Mouse (Mus musculus) cerebellum, adult 2 months (tissue): Measurements from ENCODE around the gene Fap. TPM values are rescaled to one million over a fixed set of nuclear protein-coding genes. Genes with fewer than 3 reads are reported as not detected.

Experiments
- DNase-seq, 2 experiments: peaks; one replicate each; pipeline ENCODE4 v3.0.0; 2021
- H3K27ac ChIP-seq: fragments of 200-500 bp; 2 replicates; pipeline ENCODE4 v1.5.1; 2012; ENCODE audit warnings: low read length, control low read depth, inconsistent platforms; ENCODE audit not compliant: insufficient read depth
- H3K27me3 ChIP-seq: fragments of 200-500 bp; 2 replicates; pipeline ENCODE4 v1.6.1; 2012; ENCODE audit warnings: inconsistent platforms, mild to moderate bottlenecking, low read length, moderate library complexity; ENCODE audit not compliant: control insufficient read depth, insufficient read depth
- H3K4me1 ChIP-seq: fragments of 200-500 bp; 2 replicates; pipeline ENCODE4 v1.6.1; 2011; ENCODE audit warnings: low read length; ENCODE audit not compliant: control insufficient read depth, insufficient read depth
- H3K4me3 ChIP-seq: fragments of 200-500 bp; replicated peaks from 2 replicates; pipeline ENCODE3; 2011; ENCODE audit warnings: mild to moderate bottlenecking, low read depth, low read length, control low read depth; ENCODE audit not compliant: insufficient read depth
- CTCF ChIP-seq: fragments of 200-500 bp; IDR thresholded peaks from 2 replicates; pipeline ENCODE4 v1.5.1; 2011; ENCODE audit warnings: low read depth, mild to moderate bottlenecking, control low read depth, low read length, moderate library complexity, borderline replicate concordance; ENCODE audit not compliant: insufficient read depth
- POLR2A ChIP-seq: fragments of 200-500 bp; IDR thresholded peaks from 2 replicates; pipeline ENCODE4 v1.6.1; 2011; ENCODE audit warnings: low read length, control low read depth, borderline replicate concordance; ENCODE audit not compliant: insufficient read depth
- WGBS: fragments of 180-500 bp; shearing (Covaris S2); methylation state at CpG from one replicate; pipeline ENCODE4 v1.1.7; 2018; 5-methylcytosine and 5-hydroxymethylcytosine counted together
- polyA plus RNA-seq: library from polyadenylated mRNA; depleted of rRNA; stranded (reverse); fragments of >200 nt; gene quantifications from 2 replicates; pipeline ENCODE4 v1.2.3, GENCODE M21; 2012

Gene Fap
- polyA plus RNA-seq, 1 experiment: 0.75 TPM

DNA sequence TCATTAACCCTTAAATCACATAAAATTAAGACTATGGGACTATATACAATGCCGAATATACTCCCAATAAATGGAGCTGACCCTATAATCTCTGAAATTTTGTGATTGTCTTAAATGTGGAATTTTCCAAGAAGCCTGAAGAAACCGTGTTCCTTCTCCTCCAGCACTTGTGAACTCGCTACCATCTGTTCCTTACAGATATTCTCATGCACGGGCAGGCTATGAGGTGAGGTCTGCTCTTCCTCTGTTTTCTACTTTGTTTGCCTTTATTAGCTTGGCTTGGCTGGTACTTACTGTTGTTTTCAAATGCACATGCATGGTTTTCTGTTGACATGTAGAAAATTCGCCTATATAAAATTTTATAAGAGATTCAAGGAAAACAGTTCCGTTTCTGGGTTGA, 59.4 kb downstream of the Fap start:
- no peak overlapping the region for H3K27ac ChIP-seq
- H3K27me3 ChIP-seq: no peaks in the 10 kb centered on the region
- no peaks in the 10 kb centered on the region for H3K4me1 ChIP-seq
- no peak overlapping the region for H3K4me3 ChIP-seq
- TF ChIP-seq POLR2A (no peak), CTCF (no peak)
- 88% methylated on average over 6 of the region's 6 CpGs for WGBS
- no peak for DNase-seq

DNA sequence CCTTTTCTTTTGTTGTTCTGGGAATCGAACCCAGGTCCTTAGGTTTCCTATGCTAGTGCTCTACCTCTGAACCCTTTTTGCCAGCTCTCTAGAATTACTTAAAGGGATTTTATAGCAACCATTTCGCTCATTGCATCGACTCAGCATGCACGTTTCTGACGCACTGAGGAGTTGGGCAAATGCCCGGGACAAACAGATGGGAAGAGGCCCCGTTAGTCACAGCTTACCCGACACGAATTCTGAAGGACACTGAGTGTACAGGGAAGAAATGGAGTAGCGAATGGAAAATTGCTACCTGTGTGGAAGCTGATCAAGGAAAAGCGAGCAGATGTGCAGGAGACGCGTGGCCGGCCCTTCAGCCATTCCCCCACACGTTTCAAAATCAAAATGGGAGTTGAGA, 60.4 kb downstream of the Fap start:
- H3K27ac ChIP-seq: no peak overlapping the region
- WGBS: 19% methylated on average over 15 of the region's 15 CpGs

DNA sequence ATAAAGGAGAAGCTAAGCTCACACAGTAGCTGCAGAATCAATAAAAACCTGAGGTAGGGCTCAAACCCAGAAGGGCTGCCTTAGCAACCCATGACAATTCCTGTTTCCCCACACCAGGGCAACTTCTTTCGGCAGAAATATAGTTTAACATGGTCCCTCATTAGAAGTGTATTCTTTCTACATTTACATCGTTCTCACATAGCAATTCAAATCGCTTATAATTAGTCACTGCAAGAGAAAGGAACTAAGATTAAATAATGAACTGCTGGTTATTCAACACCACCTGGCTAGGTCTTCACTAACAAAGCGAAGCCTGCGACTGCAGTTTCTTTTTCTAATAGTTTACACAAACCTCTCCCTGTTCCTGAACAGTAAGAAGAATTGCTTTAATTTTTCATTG, 66.7 kb downstream of the Fap start:
- H3K27me3 ChIP-seq: no peaks in the 10 kb centered on the region
- TF ChIP-seq POLR2A (no peak), CTCF (no peak)
- H3K27ac ChIP-seq: no peak overlapping the region

More for the DNA sequence above, 60.4 kb downstream of the Fap start:
- Histone ChIP-seq H3K27me3 (no peaks in the 10 kb centered on the region), H3K4me3 (no peak overlapping the region), H3K4me1 (no peaks in the 10 kb centered on the region)
- no peak for TF ChIP-seq CTCF
- no peak for TF ChIP-seq POLR2A
- peak; percentile 77 to 84 for DNase-seq

GRCm38 (mm10) chr2:62506441-62506840, 67.4 kb downstream of the Fap start:
- TF ChIP-seq POLR2A: no peak
- no peak for TF ChIP-seq CTCF

More for the DNA sequence above, 66.7 kb downstream of the Fap start:
- no peak for DNase-seq
- Histone ChIP-seq H3K4me3 (no peak overlapping the region), H3K4me1 (no peaks in the 10 kb centered on the region)
- WGBS: 95% methylated on average over 5 of the region's 5 CpGs

DNA sequence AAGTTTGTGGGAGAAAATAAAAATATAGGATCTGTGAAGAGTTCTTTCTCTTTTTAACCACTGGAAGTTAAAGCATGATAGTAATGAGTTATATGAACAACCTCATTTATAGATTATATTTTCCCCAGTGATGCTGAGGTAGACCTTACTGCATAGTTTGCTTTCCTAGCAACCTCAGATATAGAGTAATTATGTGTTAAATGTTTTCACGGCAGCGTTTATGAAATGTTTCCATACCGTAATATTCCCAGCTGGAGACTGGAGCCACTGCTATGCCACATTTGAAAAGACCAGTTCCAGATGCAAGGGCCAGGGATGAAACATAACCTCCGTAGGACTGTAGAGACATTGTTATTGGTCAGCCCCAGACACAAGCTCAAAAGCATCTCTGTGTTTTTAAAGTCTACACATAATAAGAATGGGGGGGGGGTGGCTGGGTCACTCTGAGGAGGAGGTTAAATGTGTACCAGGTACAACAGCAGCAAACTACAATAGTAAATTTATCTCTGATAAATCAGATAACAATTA, 69.5 kb downstream of the Fap start:
- TF ChIP-seq POLR2A (no peak), CTCF (no peak)
- Histone ChIP-seq H3K27ac (no peak overlapping the region), H3K27me3 (no peaks in the 10 kb centered on the region), H3K4me3 (no peak overlapping the region), H3K4me1 (no peaks in the 10 kb centered on the region)
- no peak for DNase-seq
- 68% methylated on average over 4 of the region's 4 CpGs for WGBS

More at GRCm38 (mm10) chr2:62506441-62506840, 67.4 kb downstream of the Fap start:
- Histone ChIP-seq H3K27ac (no peak overlapping the region), H3K4me3 (no peak overlapping the region), H3K27me3 (no peaks in the 10 kb centered on the region), H3K4me1 (no peaks in the 10 kb centered on the region)
- WGBS: 57% methylated on average over 2 of the region's 2 CpGs
- DNase-seq: no peak

DNA sequence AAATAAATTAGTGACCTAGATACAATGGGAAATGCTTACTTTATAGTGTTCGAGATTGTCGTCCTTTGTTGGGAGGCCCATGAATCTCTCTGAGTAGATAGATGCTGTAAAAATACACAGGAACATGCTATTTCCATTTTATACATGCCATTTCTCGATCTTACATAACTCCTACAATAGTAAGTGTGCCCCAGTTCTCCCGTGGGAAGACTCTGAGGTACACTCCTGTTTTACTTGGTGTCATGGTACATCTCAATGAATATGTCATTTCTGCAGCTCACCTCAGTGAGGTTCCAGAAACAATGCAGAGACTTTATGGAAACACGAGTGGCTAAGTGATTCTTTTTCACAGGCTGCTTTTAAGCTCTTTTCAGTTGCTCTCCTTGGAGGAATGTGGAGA, 70.5 kb downstream of the Fap start:
- no peaks in the 10 kb centered on the region for H3K27me3 ChIP-seq
- no peak overlapping the region for H3K27ac ChIP-seq
- H3K4me1 ChIP-seq: no peaks in the 10 kb centered on the region
- TF ChIP-seq POLR2A (no peak), CTCF (no peak)
- no peak for DNase-seq
- H3K4me3 ChIP-seq: no peak overlapping the region
- 77% methylated on average over 5 of the region's 5 CpGs for WGBS

GRCm38 (mm10) chr2:62502516-62502915, 71.4 kb downstream of the Fap start:
- TF ChIP-seq POLR2A: no peak
- TF ChIP-seq CTCF: no peak
- Histone ChIP-seq H3K4me3 (no peak overlapping the region), H3K27me3 (no peaks in the 10 kb centered on the region), H3K4me1 (no peaks in the 10 kb centered on the region), H3K27ac (no peak overlapping the region)
- WGBS: 56% methylated on average over 4 of the region's 4 CpGs
- no peak for DNase-seq

- DNase-seq: no peak
Observed at GRCm38 (mm10) chr2:62498821-62499220, 75.1 kb downstream of the Fap start.

More at GRCm38 (mm10) chr2:62498821-62499220, 75.1 kb downstream of the Fap start:
- no peaks in the 10 kb centered on the region for H3K4me1 ChIP-seq
- TF ChIP-seq CTCF: no peak
- no peak for TF ChIP-seq POLR2A
- 49% methylated on average over 5 of the region's 5 CpGs for WGBS
- H3K27me3 ChIP-seq: no peaks in the 10 kb centered on the region
- H3K4me3 ChIP-seq: no peak overlapping the region
- no peak overlapping the region for H3K27ac ChIP-seq
